Mouse (Mus musculus) brain, embryonic 14.5 days (tissue): ENCODE measurements at regions not wholly inside any gene's neighbourhood (a gene's known extent, or its start where the extent isn't known, plus 50 kb on each side); places are given as distances from the start of the nearest gene placed in this dataset.

Experiments
- DNase-seq: peaks from one replicate; pipeline ENCODE4 v3.0.0-alpha.2; 2011; ENCODE audit warnings: low read depth
- CTCF ChIP-seq: fragments of 200-500 bp; IDR thresholded peaks from 2 replicates; pipeline ENCODE4 v1.5.1; 2012; ENCODE audit warnings: inconsistent platforms, mild to moderate bottlenecking, moderate library complexity, borderline replicate concordance; ENCODE audit not compliant: insufficient read depth, insufficient read length; ENCODE audit errors: extremely low read depth
- POLR2A ChIP-seq: fragments of 200-500 bp; IDR thresholded peaks from 2 replicates; pipeline ENCODE4 v1.6.1; 2012; ENCODE audit warnings: mild to moderate bottlenecking, inconsistent platforms, borderline replicate concordance; ENCODE audit not compliant: poor library complexity, insufficient read depth, insufficient read length, severe bottlenecking; ENCODE audit errors: extremely low read depth

- TF ChIP-seq POLR2A (no peak), CTCF (peak; percentile 49; the same call in 1 of the 2 replicates)
- peak; percentile 70 for DNase-seq
Observed at GRCm38 (mm10) chr6:50939440-50939839, 285.2 kb upstream of the Npvf start.

GRCm38 (mm10) chr6:50940118-50940517 lies 285.9 kb upstream of the Npvf start:
- no peak for TF ChIP-seq POLR2A
- peak; percentile 41; the same call in 1 of the 2 replicates for TF ChIP-seq CTCF
- DNase-seq = no peak

DNA sequence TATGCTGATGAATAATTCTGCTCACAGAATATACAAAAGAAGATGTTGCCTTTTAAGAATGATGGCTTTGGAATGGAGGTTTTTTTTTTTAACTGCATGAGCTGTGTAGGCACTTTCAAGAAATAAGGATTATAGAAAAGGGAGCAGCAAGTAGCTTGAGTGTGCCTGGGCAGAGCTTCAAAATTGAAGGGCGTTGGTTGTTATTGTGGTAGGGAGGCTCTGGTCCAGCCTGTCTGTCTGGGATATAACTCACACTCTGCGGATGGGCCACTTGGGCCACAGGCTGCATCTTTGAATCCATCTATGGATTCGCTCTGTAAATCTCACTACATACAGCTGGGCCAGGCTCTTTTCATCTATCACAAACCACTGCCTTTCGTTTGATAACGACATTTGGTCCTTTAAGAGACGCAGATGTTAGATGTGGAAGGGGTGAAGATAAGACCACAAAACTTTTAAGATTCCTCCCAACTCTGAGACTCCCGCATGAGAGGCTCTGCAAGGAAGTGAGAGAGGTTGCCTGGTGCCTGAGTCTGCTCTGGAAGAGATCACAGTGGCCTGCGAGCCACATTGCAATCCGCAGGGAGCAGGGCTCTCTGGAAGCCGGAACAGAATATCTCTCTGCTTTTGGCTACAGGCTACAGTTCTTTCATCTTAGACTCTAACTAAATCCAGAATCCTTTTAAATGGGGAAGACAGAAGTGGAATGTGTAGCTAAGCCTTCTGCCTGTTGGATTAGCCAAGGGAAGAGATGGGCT lies 286.6 kb upstream of the Npvf start:
- no peak for DNase-seq
- TF ChIP-seq CTCF (no peak), POLR2A (no peak)

- DNase-seq = no peak
- TF ChIP-seq CTCF = no peak
- TF ChIP-seq POLR2A = no peak
Observed at GRCm38 (mm10) chr6:50942696-50943095, 288.5 kb upstream of the Npvf start.

GRCm38 (mm10) chr6:50948061-50948460 lies 293.8 kb upstream of the Npvf start:
- no peak for TF ChIP-seq CTCF
- no peak for TF ChIP-seq POLR2A
- DNase-seq = no peak

DNA sequence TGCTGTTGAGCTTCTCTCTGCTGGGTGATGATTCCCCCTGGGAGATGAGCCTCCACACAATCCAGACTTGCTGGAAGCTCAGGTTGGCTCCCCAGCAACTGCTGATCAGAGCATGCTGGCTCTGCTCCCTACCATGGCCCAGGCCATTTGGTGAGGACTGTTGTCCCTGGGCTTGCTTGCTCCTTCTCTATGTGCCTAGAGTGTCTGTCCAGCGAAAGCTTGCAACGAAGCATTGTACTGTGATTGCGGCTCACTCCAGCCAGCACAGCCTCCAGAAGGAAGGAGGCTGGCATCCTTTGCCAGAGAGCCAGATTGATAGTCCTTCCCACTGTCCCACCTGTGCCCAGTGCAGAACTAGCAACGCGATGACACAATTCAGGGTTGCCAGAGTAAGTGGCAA lies 295.1 kb upstream of the Npvf start:
- no peak for TF ChIP-seq POLR2A
- DNase-seq = no peak

DNA sequence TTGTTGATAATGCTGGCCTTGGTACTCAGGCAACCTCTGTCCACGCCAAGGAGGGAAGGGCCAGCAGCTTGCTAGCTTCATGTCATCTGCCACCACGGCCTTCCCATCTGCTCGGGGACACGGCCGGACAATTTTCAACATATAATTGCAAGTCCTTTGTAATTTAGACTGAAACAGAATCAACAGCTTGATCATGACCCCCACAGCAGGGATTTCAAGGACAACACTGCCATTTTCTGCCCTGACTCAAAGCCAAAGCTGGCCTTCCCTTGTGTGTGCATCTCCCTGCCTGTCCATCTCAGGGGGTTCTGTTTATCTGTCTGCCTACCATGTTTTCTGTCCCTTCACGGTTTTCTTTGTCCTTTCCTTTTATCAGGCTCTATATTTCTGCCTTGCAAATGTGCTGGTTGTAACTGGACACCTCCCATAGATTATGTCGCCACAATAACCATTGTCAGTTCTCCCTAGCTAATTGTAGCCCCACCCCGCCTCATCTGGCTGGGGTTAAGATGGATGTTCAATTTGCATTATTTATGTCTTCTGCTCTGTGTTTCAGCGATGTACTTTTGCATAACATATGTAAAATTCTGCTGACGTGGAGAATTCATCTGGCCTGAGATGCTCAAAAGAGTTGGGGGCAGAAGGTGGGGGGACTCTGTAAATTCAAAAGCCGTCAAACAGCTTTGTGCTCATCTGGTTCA lies 295.8 kb upstream of the Npvf start:
- DNase-seq = peak; percentile 78
- TF ChIP-seq CTCF (no peak), POLR2A (no peak)

DNA sequence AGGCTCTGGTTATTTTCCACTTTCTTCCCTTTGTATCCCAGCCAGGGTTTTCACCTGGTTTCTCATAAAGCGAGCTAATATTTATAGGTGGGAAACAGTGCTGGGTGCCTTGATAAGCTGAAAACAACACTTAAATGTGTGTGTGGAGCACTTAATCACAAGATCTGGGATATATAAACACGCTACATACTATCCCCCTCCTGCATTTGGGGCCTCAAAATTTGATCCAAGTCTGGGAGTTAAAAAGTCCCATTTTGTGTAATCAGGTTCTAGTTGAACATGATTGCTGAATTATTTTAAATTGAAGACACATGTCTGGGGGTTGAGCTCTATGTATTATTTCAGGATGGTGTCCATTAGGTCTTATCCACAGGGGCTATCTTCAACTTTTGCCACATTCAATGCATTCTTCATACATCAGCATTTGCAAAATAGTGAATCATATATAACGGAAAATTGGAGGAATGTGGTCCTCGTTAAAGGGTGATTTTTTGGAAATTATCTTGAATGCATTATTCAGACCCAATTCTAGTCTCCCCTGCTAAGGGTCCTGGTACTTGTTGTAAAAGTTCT lies 303.2 kb upstream of the Npvf start:
- no peak for DNase-seq
- TF ChIP-seq POLR2A (no peak), CTCF (no peak)

- no peak for DNase-seq
- no peak for TF ChIP-seq POLR2A
- TF ChIP-seq CTCF = no peak
Observed at GRCm38 (mm10) chr6:50960341-50960740, 306.1 kb upstream of the Npvf start.

- DNase-seq = no peak
Observed at GRCm38 (mm10) chr6:50961592-50961991, 307.4 kb upstream of the Npvf start.

DNA sequence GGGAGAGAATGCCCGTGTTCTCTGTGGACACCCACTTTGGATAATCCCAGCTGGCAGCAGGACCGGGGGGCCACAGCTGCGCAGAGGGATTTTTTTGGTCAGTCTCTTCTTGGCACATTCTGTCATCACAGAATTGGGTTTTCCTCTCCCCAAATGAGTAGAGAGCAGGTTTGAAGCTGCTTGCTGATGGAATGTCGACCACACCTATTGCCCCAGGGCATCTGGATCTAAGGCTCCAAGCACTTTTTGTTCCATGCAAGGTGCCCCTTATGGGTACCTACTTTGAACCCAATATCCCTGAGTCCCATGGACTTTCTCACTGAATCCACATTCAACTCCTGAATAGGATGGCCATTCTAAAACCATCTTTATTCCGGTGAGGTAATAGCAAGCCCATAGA lies 314.3 kb upstream of the Npvf start:
- no peak for DNase-seq
- no peak for TF ChIP-seq CTCF
- no peak for TF ChIP-seq POLR2A

More at GRCm38 (mm10) chr6:50961592-50961991, 307.4 kb upstream of the Npvf start:
- TF ChIP-seq POLR2A (no peak), CTCF (no peak)
